Mouse (Mus musculus) megakaryocyte, embryonic 14.5 days (primary cell): ENCODE measurements around the gene Pax9. TPM values are rescaled to one million over a fixed set of nuclear protein-coding genes. Genes with fewer than 3 reads are reported as not detected.

Experiments used
- H3K27me3 ChIP-seq: replicated peaks from 2 replicates; pipeline ENCODE3; 2012; ENCODE audit warnings: inconsistent platforms
- H3K36me3 ChIP-seq: replicated peaks from 2 replicates; pipeline ENCODE3; 2012; ENCODE audit warnings: low read length, inconsistent platforms, mixed read lengths
- H3K4me1 ChIP-seq: 2 replicates; pipeline ENCODE4 v1.6.1; 2012; ENCODE audit warnings: inconsistent platforms
- H3K4me3 ChIP-seq: replicated peaks from 2 replicates; pipeline ENCODE3; 2012; ENCODE audit warnings: moderate library complexity, mild to moderate bottlenecking, inconsistent platforms
- H3K9me3 ChIP-seq: 2 replicates; pipeline ENCODE4 v1.6.1; 2012; ENCODE audit warnings: inconsistent platforms
- FLI1 ChIP-seq: IDR thresholded peaks from 2 replicates; pipeline ENCODE4 v1.6.1; 2012; ENCODE audit warnings: low read length, inconsistent platforms, mixed read lengths
- GATA1 ChIP-seq: IDR thresholded peaks from 3 replicates; pipeline ENCODE4 v1.6.1; 2012; ENCODE audit warnings: mixed read lengths, low read length, inconsistent platforms, borderline replicate concordance
- polyA plus RNA-seq: library from polyadenylated mRNA; stranded (reverse); fragments of >175 nt; gene quantifications from 2 replicates; pipeline ENCODE4 v1.2.3, GENCODE M21; 2012; ENCODE audit warnings: low replicate concordance; ENCODE audit not compliant: insufficient read depth

Gene Pax9
- not detected in 2 replicates for polyA plus RNA-seq

DNA sequence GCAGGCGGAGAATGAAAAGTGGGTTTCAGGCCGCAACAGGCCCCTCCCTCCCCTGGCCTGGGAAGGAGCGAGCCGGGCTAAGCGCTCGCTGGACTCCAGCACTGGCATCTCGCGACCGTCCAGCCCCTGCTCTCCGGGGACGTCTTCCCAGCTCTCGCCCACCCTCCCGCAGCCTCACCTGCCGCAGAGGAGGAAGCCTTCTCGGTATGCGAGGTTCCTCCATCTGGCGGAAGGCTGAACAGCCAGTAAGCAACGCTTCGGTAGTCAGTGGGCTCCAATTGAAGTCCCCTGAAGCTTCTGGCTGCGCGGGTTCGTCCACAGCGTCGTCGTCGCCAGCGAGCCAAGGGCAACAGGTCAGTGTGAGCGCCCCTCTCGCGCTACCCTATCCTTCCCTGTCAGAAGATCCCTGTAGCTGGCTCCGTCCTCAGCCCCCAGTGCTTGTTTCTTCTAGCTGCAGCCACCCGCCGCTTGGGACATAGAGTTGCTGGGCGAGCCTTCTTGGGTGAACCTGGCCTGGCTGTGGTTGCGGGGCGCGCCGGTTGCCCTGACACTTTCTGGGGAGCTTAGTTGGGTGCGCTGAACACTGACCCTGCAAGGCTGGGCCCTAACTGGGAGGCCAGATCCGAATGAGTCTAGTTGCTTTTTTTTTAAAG is at the start of gene Pax9:
TSS of gene Pax9 (plus strand) at position 341 of the 653 bp plus-strand sequence.
- Histone ChIP-seq H3K9me3 (peaks cover 70% of the 10 kb centered on the region), H3K4me1 (peaks cover 44% of the 10 kb centered on the region), H3K36me3 (no peaks in the 10 kb centered on the region), H3K4me3 (peak within 1 kb of the TSS; percentile 53), H3K27me3 (peaks cover 95% of the 10 kb centered on the region)
- TF ChIP-seq FLI1 = no peak
- TF ChIP-seq GATA1 = no peak

- Histone ChIP-seq H3K4me1 (no peaks in the 10 kb centered on the region), H3K27me3 (no peaks in the 10 kb centered on the region), H3K9me3 (no peaks in the 10 kb centered on the region), H3K36me3 (no peaks in the 10 kb centered on the region), H3K4me3 (no peak overlapping the region)
- TF ChIP-seq FLI1 (no peak), GATA1 (no peak)
These were observed 22.0 kb upstream of the Pax9 start for GRCm38 (mm10) chr12:56669451-56670122.

- H3K9me3 ChIP-seq = no peaks in the 10 kb centered on the region
- no peaks in the 10 kb centered on the region for H3K36me3 ChIP-seq
- H3K4me3 ChIP-seq = no peak overlapping the region
- no peak for TF ChIP-seq GATA1
- TF ChIP-seq FLI1 = no peak
- no peaks in the 10 kb centered on the region for H3K4me1 ChIP-seq
- no peaks in the 10 kb centered on the region for H3K27me3 ChIP-seq
These were observed 20.8 kb upstream of the Pax9 start for GRCm38 (mm10) chr12:56670795-56671194.

- Histone ChIP-seq H3K9me3 (peaks cover 10% of the 10 kb centered on the region), H3K27me3 (peaks cover 10% of the 10 kb centered on the region), H3K36me3 (no peaks in the 10 kb centered on the region), H3K4me3 (no peak overlapping the region), H3K4me1 (peaks cover 8% of the 10 kb centered on the region)
- TF ChIP-seq FLI1 = no peak
- no peak for TF ChIP-seq GATA1
These were observed 16.8 kb upstream of the Pax9 start for GRCm38 (mm10) chr12:56674726-56675125.

GRCm38 (mm10) chr12:56677620-56678019 is 13.9 kb upstream of the Pax9 start:
- Histone ChIP-seq H3K4me1 (peaks cover 8% of the 10 kb centered on the region), H3K9me3 (peaks cover 18% of the 10 kb centered on the region), H3K36me3 (no peaks in the 10 kb centered on the region), H3K4me3 (no peak overlapping the region), H3K27me3 (peaks cover 36% of the 10 kb centered on the region)
- TF ChIP-seq FLI1 = no peak
- TF ChIP-seq GATA1 = no peak

- H3K9me3 ChIP-seq = peaks cover 18% of the 10 kb centered on the region
- peaks cover 46% of the 10 kb centered on the region for H3K27me3 ChIP-seq
- no peaks in the 10 kb centered on the region for H3K36me3 ChIP-seq
- no peak overlapping the region for H3K4me3 ChIP-seq
- TF ChIP-seq GATA1 (no peak), FLI1 (no peak)
- H3K4me1 ChIP-seq = peaks cover 8% of the 10 kb centered on the region
These were observed 10.3 kb upstream of the Pax9 start for GRCm38 (mm10) chr12:56681096-56681811.

GRCm38 (mm10) chr12:56687640-56688481 is 3.7 kb upstream of the Pax9 start:
- Histone ChIP-seq H3K27me3 (peaks cover 70% of the 10 kb centered on the region), H3K36me3 (no peaks in the 10 kb centered on the region), H3K4me1 (peaks cover 23% of the 10 kb centered on the region), H3K9me3 (peaks cover 47% of the 10 kb centered on the region), H3K4me3 (no peak overlapping the region)
- TF ChIP-seq GATA1 (no peak), FLI1 (no peak)

DNA sequence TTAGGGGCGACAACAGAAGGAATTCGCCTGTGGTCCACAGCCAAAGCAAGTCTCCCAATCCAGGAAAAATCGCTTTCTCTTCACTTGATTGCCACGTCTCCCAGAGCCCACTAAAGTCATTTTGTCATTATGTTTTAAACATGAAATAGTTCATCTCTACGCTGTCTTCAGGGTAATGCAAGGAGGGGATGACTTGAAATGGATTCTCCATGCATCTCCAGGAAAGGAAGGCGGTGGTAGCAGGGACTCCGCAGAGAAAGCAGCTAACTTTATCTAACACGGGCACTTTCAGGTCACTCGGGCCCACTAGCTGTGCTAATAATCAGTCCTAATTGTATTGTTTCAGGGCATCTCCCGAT is 3.1 kb upstream of the Pax9 start:
- H3K36me3 ChIP-seq = no peaks in the 10 kb centered on the region
- H3K9me3 ChIP-seq = peaks cover 47% of the 10 kb centered on the region
- peaks cover 71% of the 10 kb centered on the region for H3K27me3 ChIP-seq
- TF ChIP-seq GATA1 (no peak), FLI1 (no peak)
- no peak overlapping the region for H3K4me3 ChIP-seq
- peaks cover 23% of the 10 kb centered on the region for H3K4me1 ChIP-seq

DNA sequence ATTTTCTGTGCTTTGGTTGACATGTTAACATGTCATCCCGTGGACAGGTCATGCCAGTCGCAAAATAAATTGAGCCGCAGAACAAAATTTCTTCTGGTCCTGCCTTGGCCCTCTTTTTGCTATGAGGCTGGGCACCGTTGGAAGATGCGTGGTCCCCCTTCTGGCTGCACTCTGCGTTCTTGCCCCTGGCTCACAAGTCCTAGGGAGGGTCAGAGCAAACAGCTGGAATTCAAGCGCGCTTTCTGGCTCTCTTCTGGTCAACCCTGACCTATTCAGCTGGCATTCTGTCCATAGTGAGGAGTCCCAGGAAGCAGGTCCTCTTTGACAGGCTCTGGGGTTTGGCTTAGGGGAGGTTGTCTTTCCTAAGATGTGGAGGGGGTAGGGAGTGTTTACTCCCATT is 2.6 kb upstream of the Pax9 start:
- Histone ChIP-seq H3K4me1 (peaks cover 23% of the 10 kb centered on the region), H3K36me3 (no peaks in the 10 kb centered on the region), H3K9me3 (peaks cover 50% of the 10 kb centered on the region), H3K4me3 (no peak overlapping the region), H3K27me3 (peaks cover 73% of the 10 kb centered on the region)
- TF ChIP-seq FLI1 (no peak), GATA1 (no peak)
